ENCODE assay signal across 8 mouse cellular contexts in the genomic region with DNA sequence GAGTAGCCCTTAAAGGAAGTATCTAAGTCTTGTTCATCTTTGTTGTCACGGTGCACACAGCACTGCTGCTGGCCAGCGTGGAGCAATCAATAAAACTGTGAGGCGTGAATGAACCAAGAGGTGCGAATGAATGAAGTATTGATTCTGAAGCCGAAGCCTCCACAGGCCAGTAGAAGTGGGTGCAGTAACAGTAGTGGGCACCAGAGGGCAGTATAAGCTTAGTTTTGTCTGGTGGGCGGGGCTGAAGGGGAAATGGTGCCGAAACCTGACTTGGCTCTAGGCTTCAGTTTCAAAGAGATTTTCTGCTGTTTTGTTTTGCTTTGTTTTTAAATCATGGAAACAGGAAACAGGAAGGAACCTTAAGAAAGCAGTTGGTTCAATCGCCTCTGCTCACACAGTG. TPM values are rescaled to one million over a fixed set of nuclear protein-coding genes. Genes with fewer than 3 reads are reported as not detected.
DNase-seq lines count a peak whose midpoint lies in the region; ATAC-seq lines count a peak whose summit lies in the region.

No protein-coding gene starts in this region.

- no peak for ATAC-seq in embryonic facial prominence, embryonic 14.5 days (ENCODE audit: low read depth)
- ATAC-seq in monocyte, adult 5-6 weeks (replicated peaks; ENCODE audit: insufficient number of reproducible peaks, low FRiP score, low TSS enrichment, poor library complexity, severe bottlenecking): peak; percentile 91

- no peaks in the 10 kb centered on the region for H3K27me3 ChIP-seq in embryonic facial prominence, embryonic 14.5 days (replicated peaks; ENCODE audit: control insufficient read depth, insufficient read depth, low read length)
- peaks cover 6% of the 10 kb centered on the region; the same call in 1 of the 2 replicates for H3K27me3 ChIP-seq in heart, embryonic 10.5 days (ENCODE audit: insufficient read depth, poor library complexity, severe bottlenecking)

- no peaks in the 10 kb centered on the region for H3K9me3 ChIP-seq in embryonic facial prominence, embryonic 14.5 days (ENCODE audit: control insufficient read depth, low read length)
- H3K9me3 ChIP-seq in heart, embryonic 10.5 days: no peaks in the 10 kb centered on the region

- 22% methylated on average over 8 of the region's 8 CpGs for WGBS in embryonic facial prominence, embryonic 14.5 days
- 16% methylated on average over 8 of the region's 8 CpGs for WGBS in heart, embryonic 10.5 days

- no peak overlapping the region for H3K4me3 ChIP-seq in embryonic facial prominence, embryonic 14.5 days (ENCODE audit: low read depth, low read length)
- H3K4me3 ChIP-seq in heart, embryonic 10.5 days: peak overlapping the region; percentile 15; the same call in 1 of the 2 replicates

- H3K36me3 ChIP-seq in embryonic facial prominence, embryonic 14.5 days (ENCODE audit: control insufficient read depth, insufficient read depth, low read length): no peaks in the 10 kb centered on the region
- H3K36me3 ChIP-seq in heart, embryonic 10.5 days: no peaks in the 10 kb centered on the region

- H3K9ac ChIP-seq in embryonic facial prominence, embryonic 14.5 days (ENCODE audit: low read depth, low read length): no peak overlapping the region

- no peaks in the 10 kb centered on the region for H3K4me1 ChIP-seq in embryonic facial prominence, embryonic 14.5 days (ENCODE audit: control insufficient read depth, insufficient read depth, low read length)
- H3K4me1 ChIP-seq in heart, embryonic 10.5 days: no peaks in the 10 kb centered on the region

- H3K27ac ChIP-seq in embryonic facial prominence, embryonic 14.5 days (replicated peaks; ENCODE audit: low read depth, low read length): no peak overlapping the region
- H3K27ac ChIP-seq in heart, embryonic 10.5 days: no peak overlapping the region

- H3K4me2 ChIP-seq in embryonic facial prominence, embryonic 14.5 days (ENCODE audit: low read depth, low read length): peak overlapping the region; percentile 13

- DNase-seq in B cell, adult 2 months: peak; percentile 85 to 88
- peak; percentile 66 to 71 for DNase-seq in adrenal gland, postnatal 36 days
- DNase-seq in embryonic facial prominence, embryonic 14.5 days (ENCODE audit: low spot score): peak; percentile 68
- DNase-seq in heart, embryonic 10.5 days (ENCODE audit: low spot score): no peak
- DNase-seq in kidney, adult 9 months: peak; percentile 70
- DNase-seq in liver: peak; percentile 64
- peak; percentile 62 to 90 for DNase-seq in spleen, postnatal 4 days (ENCODE audit: low spot score in 2 of 2)

RNA-seq across cellular contexts. Expression of gene Apln, which starts 42.0 kb away (rescaled TPM):
- total RNA-seq in adrenal gland, postnatal 36 days (2021): 1 to 10 TPM; 2.7 to 7.6 TPM
- polyA plus RNA-seq in embryonic facial prominence, embryonic 14.5 days (2014; fragmentation: Nextera tagmentation; extraction: Ambion mirVana): 10.6 and 11.4 TPM in 2 replicates
- 0.71 and 1.4 TPM in 2 replicates for polyA plus RNA-seq in heart, embryonic 10.5 days (2016; fragmentation: Nextera tagmentation; extraction: Ambion mirVana)
- 0.11 to 0.38 TPM (median 0.29 TPM) in 3 replicates for total RNA-seq in monocyte, adult 5-6 weeks (2017)
